Mouse (Mus musculus) kidney, postnatal 36 days (tissue): Measurements from ENCODE around the gene Rbm42.

Experiments
- DNase-seq, 2 experiments: peaks; one replicate each; pipeline ENCODE4 v3.0.0; 2021 to 2022; ENCODE audit warnings: mixed read lengths in 2 of 2

Gene Rbm42

DNA sequence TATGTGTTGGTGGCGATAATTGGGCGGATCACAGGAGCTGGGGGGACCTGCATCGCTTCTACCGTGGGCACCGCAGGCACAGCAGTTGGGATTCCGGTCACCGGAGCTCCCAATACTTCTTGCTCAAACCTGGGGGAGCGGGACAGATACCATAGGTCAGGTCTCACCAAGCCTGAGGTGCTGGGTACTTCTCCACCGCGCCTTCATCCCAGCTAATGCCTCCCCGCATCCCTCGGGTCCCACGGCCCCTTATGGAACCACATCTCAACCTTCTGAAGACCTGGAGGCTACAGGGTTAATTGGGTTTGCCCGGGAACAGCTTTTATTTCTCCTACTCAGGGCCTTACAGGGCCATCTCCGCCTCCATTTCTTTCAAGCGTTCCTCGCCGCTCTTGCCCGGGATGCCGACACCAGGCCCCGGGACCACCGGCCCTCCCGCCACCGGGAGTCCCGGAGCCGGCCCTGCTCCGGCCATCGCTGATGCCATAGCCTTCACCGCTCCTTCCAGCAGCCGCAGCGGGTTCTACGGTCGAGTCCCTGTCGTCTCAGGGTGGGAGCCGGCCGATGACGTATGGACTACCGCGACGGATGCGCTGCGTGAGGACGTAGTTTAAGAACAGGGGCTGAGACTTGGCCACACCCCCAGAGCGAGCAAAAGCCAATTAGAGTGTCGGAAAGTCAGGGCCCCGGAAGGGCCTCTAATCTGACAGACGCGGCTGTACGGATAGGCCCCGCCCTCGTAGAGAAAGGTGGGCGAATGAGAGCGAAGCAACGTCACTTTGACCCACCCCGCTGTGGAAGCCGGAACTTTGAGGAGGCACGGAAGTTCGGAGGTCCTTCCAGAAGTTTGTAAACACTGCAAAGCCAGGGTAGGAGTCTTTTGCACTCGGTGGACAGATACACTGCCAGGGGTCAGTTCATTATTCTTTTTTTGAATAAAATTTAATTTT, at the start of gene Rbm42:
Rbm42 (minus strand) TSS at position 727 of the 950 bp plus-strand sequence.
- DNase-seq = peak; percentile 98 to 100

DNA sequence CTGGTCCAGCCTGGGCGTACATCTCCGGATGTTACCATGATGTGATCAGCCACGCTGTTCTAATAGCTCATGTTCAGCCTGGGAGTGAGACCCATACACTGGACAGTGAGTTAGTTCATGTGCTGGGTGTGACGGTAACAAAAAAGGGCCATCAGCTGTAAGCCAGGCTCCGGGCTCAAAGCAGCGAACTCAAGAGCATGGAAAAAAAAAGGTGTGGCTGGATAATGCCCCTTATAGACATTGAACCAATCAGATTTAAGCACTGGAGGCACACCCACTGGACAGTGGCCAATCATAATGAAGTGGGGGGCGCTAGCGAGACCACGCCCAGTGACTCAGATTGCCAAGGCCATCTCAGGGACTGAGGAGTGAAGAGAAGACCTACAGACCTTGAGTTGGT, 48.5 kb upstream of the Rbm42 start, which contains the start of gene 2200002J24Rik:
2200002J24Rik (plus strand) TSS at position 338 of the 400 bp plus-strand sequence.
- DNase-seq = no peak

DNA sequence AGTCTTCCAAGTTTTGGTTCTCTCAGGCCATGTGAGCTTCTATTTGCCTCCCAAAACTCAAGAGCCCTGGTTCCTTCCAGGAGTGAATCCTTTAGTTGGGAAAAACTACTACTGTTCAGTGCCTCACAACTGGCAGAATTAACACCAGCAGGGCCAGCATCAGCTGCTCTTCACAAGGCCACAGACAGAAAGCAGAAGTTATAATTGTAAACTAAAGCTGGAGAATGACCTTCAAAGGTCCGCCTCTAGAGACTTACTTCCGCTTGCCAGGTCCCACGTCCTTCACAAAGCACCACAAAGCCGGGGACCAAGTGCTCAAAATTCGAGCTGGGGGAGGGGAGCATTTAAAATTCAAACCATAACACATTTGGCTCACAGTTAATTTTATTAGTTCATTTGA, 48.0 kb upstream of the Rbm42 start:
- no peak for DNase-seq

DNA sequence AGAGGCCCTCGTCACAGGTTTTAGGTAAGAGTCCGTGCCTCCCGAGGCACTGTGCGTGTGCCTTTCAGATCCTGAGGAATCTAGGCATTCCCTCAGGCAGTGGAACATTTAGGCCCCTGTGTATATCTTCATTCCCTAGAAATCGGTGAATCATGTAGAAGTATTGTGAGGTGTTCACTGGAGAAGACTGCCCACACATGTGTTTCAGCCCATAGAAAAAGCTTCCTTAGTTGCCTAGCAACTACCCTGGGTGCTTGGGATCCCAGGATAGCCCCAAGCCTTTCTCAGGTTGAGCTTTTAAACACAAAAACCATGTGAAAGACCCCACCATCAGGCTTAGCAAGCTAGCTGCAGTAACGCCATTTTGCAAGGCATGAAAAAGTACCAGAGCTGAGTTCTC, 38.2 kb upstream of the Rbm42 start:
- DNase-seq = no peak

DNA sequence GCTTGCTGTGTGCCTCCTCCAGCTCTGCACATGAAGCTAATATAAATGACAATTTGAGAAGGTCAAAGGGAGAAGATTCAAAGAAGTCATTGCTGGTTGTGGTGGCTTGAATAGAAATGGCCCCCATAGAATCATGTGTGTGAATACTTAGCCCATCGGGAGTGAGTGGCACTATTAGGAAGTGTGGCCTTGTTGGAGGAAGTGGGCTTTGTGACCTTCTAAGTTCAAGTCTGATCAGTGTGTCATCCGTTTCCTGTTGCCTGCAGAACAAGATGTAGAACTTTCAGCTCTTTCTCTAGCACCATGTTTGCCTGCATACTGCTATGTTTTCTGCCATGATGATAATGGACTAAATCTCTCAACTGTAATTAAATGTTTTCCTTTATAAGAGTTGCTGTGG, 33.3 kb upstream of the Rbm42 start:
- no peak for DNase-seq

DNA sequence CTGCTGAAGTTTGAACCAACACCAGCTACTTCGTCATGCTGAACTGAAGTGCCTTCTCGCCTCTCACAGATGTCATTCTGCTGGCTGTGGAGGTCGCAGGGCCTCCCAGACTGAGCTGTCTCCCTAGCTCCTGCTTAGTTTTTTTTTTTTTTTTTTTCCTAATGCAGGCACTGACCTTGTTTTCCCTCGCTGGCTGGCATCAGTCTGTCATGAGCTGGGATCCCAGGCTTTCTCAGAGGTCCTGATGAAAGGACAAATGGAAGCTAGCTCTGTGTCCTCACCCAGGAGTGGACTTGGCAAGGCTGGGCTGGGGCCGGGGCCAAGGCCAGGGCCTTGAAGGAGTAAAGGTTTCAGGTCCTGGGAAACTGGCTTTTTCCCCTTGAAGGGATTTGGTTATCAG, 31.8 kb upstream of the Rbm42 start:
- no peak for DNase-seq

DNA sequence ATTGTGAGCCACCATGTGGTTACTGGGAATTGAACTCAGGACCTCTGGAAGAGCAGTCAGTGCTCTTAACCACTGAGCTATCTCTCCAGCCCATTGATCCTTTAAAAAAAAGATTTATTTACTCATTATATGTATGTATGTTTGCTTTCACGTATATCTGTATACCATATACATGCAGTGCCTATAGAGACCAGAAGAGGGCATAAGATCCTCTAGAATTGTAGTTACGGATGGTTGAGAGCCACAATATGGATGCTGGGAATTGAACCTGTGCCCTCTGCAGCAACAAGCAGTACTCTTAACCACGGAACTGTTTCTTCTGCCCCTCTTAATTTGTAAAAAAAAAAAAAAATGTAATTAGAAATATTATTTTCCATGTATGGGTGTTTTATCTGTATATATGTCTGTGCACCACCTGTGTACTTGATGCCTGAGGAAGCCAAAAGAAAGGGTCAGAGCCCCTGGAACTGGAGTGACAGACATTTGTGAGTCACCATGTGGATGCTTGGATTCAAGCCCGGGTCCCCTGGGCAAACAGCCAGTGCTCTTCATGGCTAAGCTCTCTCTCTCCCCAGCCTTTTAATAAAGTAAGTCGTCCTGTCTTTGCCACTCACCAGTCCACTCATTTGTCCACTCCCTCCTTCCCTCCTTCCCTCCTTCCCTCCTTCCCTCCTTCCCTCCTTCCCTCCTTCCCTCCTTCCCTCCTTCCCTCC, 28.3 kb upstream of the Rbm42 start:
- peak in 1 of 2 experiments; percentile 13 for DNase-seq

DNA sequence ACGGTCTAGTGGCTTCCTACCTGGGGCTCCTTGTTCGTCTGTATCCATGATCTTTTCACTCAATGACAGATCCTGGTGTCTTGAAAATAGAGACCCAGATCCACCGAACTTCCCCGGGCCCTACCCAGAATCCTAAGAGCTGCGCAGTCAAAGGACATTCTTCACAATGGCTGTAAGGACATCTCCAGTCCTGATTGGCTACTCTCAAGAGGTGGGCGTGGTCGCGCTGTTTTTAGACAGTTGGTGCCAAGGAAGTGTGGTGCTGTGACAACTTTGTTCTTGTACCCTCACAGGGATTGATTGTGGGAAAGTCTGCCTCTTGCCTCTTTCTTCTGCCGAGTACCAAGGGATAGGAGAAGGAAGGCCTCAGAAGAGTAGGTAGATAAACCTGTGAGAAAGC, 21.4 kb upstream of the Rbm42 start, which contains the start of gene Pmis2:
Pmis2 (minus strand) TSS at position 126 of the 400 bp plus-strand sequence.
- no peak for DNase-seq

DNA sequence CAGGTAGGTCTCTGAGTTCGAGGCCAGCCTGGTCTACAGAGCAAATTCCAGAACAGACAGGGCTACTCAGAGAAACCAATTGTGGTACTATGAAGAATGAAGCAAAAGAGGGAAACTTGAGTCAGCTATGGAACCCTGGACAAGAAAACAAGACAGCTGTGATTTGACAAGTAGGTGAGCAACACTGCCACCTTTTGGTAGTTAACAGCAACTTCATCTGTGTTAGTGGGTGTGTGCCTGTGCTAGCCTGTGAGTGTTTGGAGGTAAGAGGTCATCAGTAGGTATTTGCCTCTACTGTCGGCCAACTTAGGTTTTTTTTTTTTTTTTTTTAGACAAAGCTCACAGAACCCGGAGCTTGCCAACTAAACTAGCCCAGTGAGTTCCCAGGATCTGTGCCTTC, 19.1 kb upstream of the Rbm42 start:
- DNase-seq = peak; percentile 20 to 21

DNA sequence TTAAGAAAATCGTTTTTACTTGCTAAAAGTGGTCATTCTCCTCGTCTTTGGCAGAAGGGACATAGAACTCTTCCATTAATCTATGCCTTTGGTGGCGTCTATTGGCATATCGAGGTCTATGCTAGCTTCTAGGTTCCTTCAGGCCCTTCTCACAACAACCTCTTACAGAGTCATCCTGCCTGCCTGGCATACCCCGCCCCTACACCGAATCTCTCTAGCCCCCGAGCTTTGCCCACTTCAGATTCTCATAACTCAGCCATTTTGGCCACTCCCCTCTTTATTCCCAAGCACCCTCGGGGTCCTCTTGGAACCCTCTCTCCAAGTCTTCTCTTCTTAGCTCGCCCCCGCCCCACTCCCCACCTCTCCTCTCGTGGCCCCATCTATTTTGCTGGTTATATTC, 15.2 kb upstream of the Rbm42 start:
- DNase-seq = no peak

DNA sequence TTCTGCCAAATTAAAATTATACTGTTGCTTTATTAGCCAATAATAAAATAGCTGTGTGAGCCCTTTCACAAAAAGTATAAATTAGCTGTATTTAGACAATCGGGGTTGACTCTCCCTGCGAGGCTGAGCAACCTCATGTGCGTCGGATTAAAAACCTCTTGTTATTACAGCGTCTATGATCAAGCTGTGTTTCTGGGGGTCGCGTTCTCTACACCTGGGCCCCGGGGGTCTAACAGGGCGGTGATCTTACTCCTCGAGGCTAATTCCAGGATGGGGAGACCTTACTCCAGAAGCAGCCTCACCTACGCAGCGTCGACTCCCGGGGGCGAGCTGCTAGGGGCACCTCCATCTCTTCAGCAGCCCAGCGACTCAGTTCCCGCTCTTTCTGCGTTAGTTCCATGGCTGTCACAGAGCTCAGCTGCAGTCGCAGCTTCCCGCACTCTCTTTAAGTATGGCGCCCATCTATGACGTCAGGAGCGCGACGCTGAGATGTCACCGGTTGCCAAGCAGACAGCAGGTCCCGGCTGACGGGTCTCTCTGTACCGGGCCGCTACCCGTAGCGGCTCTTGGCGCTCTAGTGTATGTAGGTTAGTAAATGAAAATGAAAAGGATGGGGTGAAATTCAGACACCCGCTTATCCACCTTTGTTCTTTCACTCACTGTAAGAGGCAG, 14.5 kb upstream of the Rbm42 start, which contains the start of gene Haus5:
Haus5 (minus strand) TSS at position 466 of the 672 bp plus-strand sequence.
- DNase-seq = peak; percentile 93 to 94

DNA sequence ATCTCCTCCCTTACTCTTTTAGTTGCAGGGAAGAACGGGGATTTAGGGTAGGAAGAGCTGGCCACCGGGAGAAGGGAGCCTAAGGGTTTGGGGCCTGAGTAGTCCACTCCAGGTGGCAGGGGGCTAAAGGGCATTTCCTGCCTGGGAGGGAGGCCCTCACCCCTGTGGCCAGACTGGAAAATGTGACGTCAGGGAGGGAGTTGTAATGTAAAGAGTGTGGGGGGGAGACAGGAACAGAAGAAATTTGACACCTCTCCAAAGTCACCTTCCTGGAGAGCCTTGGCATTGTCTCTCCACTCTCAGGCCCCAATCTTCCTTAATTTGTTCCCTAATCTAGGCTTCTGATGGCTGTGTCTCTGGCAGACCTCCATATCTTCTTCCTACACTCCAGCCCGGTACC, 11.0 kb downstream of the Rbm42 start:
- no peak for DNase-seq

DNA sequence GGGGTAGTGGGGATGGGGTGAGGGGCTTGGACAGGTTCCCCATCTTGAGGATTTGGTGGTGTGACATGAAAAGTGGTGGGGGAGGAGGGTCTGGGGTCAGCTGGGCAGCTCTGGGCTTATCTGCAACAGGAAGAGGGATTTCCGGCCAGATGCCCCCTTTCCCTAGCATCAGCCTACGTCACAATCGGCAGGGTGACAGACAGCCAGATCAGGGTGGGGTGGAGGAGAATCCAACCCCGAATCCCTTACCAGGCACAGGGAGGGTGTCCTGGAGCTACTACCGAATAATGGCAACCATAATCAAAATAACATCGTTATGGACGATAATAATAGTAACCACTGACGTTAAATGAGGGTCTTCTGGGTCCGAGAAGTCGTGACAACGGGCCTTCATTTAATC, 13.7 kb downstream of the Rbm42 start:
- DNase-seq = no peak

DNA sequence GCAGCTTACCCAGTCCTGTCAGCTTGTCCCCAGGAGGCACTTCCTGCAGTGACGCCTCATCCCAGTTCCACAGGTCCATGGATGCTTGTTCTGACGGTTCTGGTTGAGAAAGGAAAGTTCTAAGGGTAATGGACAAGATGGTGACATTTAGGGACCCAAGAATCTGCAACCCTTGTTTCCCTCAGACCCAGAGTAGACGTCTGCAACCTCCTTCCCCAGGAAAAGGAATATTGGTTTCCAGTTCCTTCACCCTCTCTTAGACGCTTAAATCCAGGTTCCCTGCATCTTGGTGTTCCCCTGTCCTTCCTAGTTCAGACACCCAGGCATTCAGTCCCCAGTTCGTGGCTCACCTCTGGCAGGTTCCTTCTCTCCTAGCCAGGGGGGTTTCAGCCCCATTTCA, 14.4 kb downstream of the Rbm42 start, which contains the start of gene Etv2:
Etv2 (minus strand) TSS at position 101 of the 400 bp plus-strand sequence.
- no peak for DNase-seq

DNA sequence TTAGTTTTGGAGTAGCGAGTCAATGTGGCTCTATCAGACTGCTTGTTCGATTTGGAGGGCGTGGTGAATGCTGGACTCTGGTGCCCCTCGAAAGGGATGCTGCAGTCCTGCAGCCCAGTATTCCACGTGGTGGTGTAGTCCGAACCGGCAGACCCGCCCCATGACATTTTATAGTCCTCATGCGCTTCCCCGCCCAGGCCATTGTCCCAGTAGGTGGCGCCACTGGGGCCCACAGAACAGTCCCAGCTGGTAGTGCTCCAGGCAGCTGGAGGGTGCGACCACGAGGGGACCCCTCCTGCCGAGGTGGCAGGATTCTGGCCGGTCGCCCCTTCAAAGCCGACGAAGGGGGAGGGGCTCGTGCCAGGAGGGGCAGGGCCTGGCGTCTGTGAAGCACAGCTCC, 15.5 kb downstream of the Rbm42 start:
- DNase-seq = peak; percentile 37 to 77

DNA sequence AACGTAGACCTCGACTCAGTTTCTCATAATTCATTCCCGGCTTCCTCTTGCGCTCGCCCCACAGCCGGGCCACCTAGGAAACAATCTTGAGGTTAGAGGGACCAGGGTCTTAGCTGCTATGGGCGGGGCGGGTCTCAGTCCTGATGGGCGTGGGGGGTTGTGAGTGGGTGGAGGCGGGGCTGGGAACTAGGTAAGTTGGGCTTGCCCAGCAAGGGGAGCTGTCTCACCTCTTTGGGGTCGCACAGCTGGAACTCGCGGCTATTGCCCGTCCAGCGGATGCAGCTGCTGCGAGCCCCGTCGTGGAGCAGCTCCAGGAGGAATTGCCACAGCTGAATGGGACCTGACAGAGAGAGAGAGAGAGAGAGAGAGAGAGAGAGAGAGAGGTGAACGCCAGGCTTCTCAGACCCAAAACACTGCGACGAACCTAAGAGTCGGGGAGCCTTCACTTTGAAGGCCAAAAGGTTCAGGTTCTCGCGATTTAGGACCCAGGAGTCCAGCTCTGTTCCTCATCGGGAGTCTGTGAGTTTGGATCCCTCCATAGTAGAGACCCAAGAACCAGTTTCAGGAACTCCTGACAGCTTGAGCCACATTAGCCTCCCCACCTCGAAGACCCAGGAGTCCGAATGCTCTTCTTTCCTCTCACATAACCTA, 16.2 kb downstream of the Rbm42 start:
- DNase-seq = no peak

DNA sequence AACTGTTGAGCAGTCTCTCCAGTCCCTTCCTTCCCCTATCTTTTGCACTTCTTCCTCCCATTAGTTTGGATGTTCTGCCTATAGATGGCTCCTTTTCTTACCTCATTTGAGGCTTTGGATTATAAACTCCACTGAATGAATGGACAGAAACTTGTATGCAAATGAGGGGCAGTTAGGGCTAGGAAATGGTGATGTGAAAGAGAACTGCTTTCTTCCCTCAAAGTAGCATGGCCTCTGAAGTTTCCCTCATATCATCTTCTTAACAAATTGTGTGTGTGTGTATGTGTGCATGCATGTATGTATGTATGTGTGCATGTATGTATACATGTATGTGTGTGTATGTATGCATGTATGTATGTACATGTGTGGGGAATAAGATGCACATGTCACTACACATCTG, 21.1 kb downstream of the Rbm42 start:
- no peak for DNase-seq

DNA sequence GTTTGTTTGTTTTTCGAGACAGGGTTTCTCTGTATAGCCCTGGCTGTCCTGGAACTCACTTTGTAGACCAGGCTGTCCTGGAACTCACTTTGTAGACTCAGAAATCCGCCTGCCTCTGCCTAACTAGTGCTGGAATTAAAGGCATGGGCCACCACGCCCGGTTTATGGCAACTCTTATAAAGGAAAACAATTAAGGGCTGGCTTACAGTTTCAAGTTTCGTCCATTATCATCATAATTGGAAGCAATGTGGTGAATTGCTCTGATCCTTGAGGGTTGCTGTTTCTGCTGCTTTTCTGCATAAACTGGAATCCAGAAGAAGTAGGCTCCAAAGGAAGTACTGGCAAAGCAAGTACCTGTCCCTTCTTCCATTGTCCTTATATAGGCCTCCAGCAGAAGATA, 23.5 kb downstream of the Rbm42 start:
- no peak for DNase-seq

DNA sequence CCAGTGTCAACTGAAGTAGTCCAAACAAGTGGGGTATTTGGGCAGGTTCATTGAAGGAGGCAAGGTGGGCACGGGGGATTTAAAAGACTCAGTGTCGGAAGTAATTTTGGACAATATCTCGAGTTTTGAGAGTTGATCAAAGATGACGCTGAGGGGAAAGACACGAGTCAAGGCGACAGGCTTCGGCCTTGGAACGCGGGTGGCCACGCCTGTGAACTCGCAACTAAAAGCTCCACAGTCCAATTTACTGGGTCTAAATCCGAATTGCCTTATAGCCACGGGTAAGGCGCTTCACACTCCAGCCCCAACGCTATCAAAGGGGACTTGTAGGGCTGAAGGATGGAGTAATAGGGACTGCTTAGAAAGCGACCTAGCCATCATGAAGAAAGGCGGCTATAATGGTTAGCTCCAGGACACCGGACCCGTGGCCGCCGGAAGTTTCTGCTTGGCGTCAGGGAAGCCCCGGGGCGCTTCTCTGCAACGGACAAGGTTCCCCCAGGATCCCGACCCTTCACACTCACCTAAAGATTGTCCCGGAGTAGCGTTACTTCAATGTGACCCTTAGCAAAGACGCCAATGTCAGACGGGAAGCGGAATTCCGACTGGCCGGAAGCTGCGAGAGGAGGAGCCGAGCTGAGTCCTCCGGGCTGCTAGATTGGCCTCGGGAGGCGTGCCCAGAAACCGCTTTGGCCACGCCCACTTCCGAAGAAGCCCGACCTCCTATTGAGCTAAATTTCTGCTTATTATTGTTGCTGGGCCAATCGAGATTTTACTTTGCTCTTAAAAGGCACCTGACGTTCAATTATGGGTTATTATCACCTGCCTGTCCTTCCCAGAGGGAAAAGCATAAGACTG, 24.4 kb downstream of the Rbm42 start, which contains the start of gene Cox6b1:
Cox6b1 (minus strand) TSS at position 622 of the 855 bp plus-strand sequence.
- DNase-seq = peak; percentile 91 to 93

DNA sequence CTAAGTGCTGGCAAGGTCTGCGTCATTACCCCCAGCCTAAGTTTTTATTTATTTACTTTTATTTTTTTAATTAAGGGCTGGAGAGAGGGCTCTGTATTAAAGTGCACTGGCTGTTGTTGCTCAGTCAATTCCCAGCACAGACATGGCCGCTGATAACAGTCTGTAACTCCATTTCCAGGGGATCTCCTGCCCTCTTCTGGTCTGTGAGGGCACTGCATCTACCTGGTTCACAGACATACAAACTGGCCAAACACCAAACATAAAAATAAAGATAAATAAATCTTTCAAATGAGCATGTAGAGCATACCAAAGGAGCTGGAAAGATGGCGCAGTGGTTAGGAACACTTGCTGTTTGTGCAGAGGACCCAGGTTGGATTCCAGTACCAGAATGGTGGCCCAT, 30.9 kb downstream of the Rbm42 start:
- peak; percentile 23 to 70 for DNase-seq

DNA sequence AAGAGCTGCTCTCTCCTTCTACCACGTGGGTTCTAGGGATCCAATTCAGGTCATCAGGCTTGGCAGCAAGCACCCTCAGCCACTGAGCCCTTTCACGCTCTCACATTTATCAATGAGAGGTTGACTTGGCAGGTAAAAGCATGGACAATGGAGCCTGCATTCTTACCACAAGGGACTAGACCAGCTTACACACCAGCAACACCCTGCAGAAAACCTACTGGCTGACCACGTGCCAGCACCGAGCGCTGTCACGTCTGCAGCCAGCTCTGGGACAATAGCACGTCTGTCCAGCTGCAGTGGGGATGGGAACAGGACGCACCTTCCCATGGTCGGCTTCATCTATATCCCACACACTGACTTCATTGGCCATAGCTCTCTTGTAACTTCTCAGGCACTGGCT, 31.5 kb downstream of the Rbm42 start:
- no peak for DNase-seq
